Mouse (Mus musculus): Measurements from ENCODE around the gene Cox8c. TPM values are rescaled to one million over a fixed set of nuclear protein-coding genes. Genes with fewer than 3 reads are reported as not detected.

Gene Cox8c
- polyA plus RNA-seq, 1 experiment from 2014 or later, result not detected

- no peak overlapping the region for H3K9ac ChIP-seq (ENCODE audit: low read length)
- WGBS, result 58% methylated on average over 5 of the region's 5 CpGs
Observed at GRCm38 (mm10) chr12:102888568-102888967, 10.5 kb upstream of the Cox8c start.

GRCm38 (mm10) chr12:102908191-102908590, 9.1 kb downstream of the Cox8c start:
- Histone ChIP-seq H3K27me3 (ENCODE audit: control insufficient read depth, insufficient read depth, low read length) (no peaks in the 10 kb centered on the region), H3K4me2 (ENCODE audit: low read depth, low read length) (no peak overlapping the region), H3K9ac (ENCODE audit: low read length) (no peak overlapping the region), H3K4me1 (ENCODE audit: control insufficient read depth, insufficient read depth, low read length) (no peaks in the 10 kb centered on the region), H3K27ac (ENCODE audit: low read length) (no peak overlapping the region), H3K9me3 (replicated peaks; ENCODE audit: control insufficient read depth, low read length) (no peaks in the 10 kb centered on the region), H3K36me3 (ENCODE audit: control insufficient read depth, insufficient read depth, low read length) (no peaks in the 10 kb centered on the region), H3K4me3 (replicated peaks; ENCODE audit: low read length) (no peak overlapping the region)
- no peak for ATAC-seq (ENCODE audit: insufficient read depth, low FRiP score)
- 41% methylated on average over 3 of the region's 3 CpGs for WGBS

More at GRCm38 (mm10) chr12:102888568-102888967, 10.5 kb upstream of the Cox8c start:
- ATAC-seq (ENCODE audit: insufficient read depth, low FRiP score), result no peak
- H3K4me3 ChIP-seq (replicated peaks; ENCODE audit: low read length), result no peak overlapping the region
- H3K4me1 ChIP-seq (ENCODE audit: control insufficient read depth, insufficient read depth, low read length), result no peaks in the 10 kb centered on the region
- H3K9me3 ChIP-seq (replicated peaks; ENCODE audit: control insufficient read depth, low read length), result no peaks in the 10 kb centered on the region; the same call in 1 of the 2 replicates
- H3K4me2 ChIP-seq (ENCODE audit: low read depth, low read length), result no peak overlapping the region
- H3K27ac ChIP-seq (ENCODE audit: low read length), result no peak overlapping the region
- no peaks in the 10 kb centered on the region for H3K36me3 ChIP-seq (ENCODE audit: control insufficient read depth, insufficient read depth, low read length)
- H3K27me3 ChIP-seq (ENCODE audit: control insufficient read depth, insufficient read depth, low read length), result no peaks in the 10 kb centered on the region

- Histone ChIP-seq H3K4me3 (replicated peaks; ENCODE audit: low read length) (no peak overlapping the region), H3K9ac (ENCODE audit: low read length) (no peak overlapping the region), H3K4me1 (ENCODE audit: control insufficient read depth, insufficient read depth, low read length) (no peaks in the 10 kb centered on the region), H3K4me2 (ENCODE audit: low read depth, low read length) (no peak overlapping the region), H3K27ac (ENCODE audit: low read length) (no peak overlapping the region), H3K27me3 (ENCODE audit: control insufficient read depth, insufficient read depth, low read length) (no peaks in the 10 kb centered on the region), H3K9me3 (replicated peaks; ENCODE audit: control insufficient read depth, low read length) (no peaks in the 10 kb centered on the region), H3K36me3 (ENCODE audit: control insufficient read depth, insufficient read depth, low read length) (no peaks in the 10 kb centered on the region)
- ATAC-seq (ENCODE audit: insufficient read depth, low FRiP score), result no peak
- 96% methylated on average over 2 of the region's 2 CpGs for WGBS
Observed at GRCm38 (mm10) chr12:102916073-102916472, 17.0 kb downstream of the Cox8c start.

GRCm38 (mm10) chr12:102929764-102930163, 30.6 kb downstream of the Cox8c start:
- H3K36me3 ChIP-seq (ENCODE audit: control insufficient read depth, insufficient read depth, low read length), result no peaks in the 10 kb centered on the region
- H3K27ac ChIP-seq (ENCODE audit: low read length), result no peak overlapping the region
- no peak for ATAC-seq (ENCODE audit: insufficient read depth, low FRiP score)
- WGBS, result 72% methylated on average over 4 of the region's 4 CpGs
- H3K4me2 ChIP-seq (ENCODE audit: low read depth, low read length), result no peak overlapping the region
- no peaks in the 10 kb centered on the region for H3K27me3 ChIP-seq (ENCODE audit: control insufficient read depth, insufficient read depth, low read length)
- no peak overlapping the region for H3K9ac ChIP-seq (ENCODE audit: low read length)
- H3K4me3 ChIP-seq (replicated peaks; ENCODE audit: low read length), result no peak overlapping the region
- no peaks in the 10 kb centered on the region for H3K4me1 ChIP-seq (ENCODE audit: control insufficient read depth, insufficient read depth, low read length)
- H3K9me3 ChIP-seq (replicated peaks; ENCODE audit: control insufficient read depth, low read length), result no peaks in the 10 kb centered on the region

- Histone ChIP-seq H3K27me3 (ENCODE audit: control insufficient read depth, insufficient read depth, low read length) (no peaks in the 10 kb centered on the region), H3K9ac (ENCODE audit: low read length) (no peak overlapping the region), H3K9me3 (replicated peaks; ENCODE audit: control insufficient read depth, low read length) (no peaks in the 10 kb centered on the region), H3K36me3 (ENCODE audit: control insufficient read depth, insufficient read depth, low read length) (no peaks in the 10 kb centered on the region), H3K4me3 (replicated peaks; ENCODE audit: low read length) (no peak overlapping the region), H3K4me2 (ENCODE audit: low read depth, low read length) (no peak overlapping the region), H3K27ac (ENCODE audit: low read length) (no peak overlapping the region), H3K4me1 (ENCODE audit: control insufficient read depth, insufficient read depth, low read length) (no peaks in the 10 kb centered on the region)
- WGBS, result 69% methylated on average over 1 of the region's 1 CpGs
- no peak for ATAC-seq (ENCODE audit: insufficient read depth, low FRiP score)
Observed at GRCm38 (mm10) chr12:102930335-102930734, 31.2 kb downstream of the Cox8c start.

- no peak overlapping the region for H3K4me2 ChIP-seq (ENCODE audit: low read depth, low read length)
- no peaks in the 10 kb centered on the region for H3K36me3 ChIP-seq (ENCODE audit: control insufficient read depth, insufficient read depth, low read length)
- 79% methylated on average over 7 of the region's 7 CpGs for WGBS
- H3K27ac ChIP-seq (ENCODE audit: low read length), result no peak overlapping the region
- H3K4me1 ChIP-seq (ENCODE audit: control insufficient read depth, insufficient read depth, low read length), result no peaks in the 10 kb centered on the region
- no peaks in the 10 kb centered on the region for H3K9me3 ChIP-seq (replicated peaks; ENCODE audit: control insufficient read depth, low read length)
- no peaks in the 10 kb centered on the region for H3K27me3 ChIP-seq (ENCODE audit: control insufficient read depth, insufficient read depth, low read length)
- no peak overlapping the region for H3K9ac ChIP-seq (ENCODE audit: low read length)
- no peak for ATAC-seq (ENCODE audit: insufficient read depth, low FRiP score)
- H3K4me3 ChIP-seq (replicated peaks; ENCODE audit: low read length), result no peak overlapping the region
Observed at GRCm38 (mm10) chr12:102930789-102931188, 31.7 kb downstream of the Cox8c start.

GRCm38 (mm10) chr12:102935892-102936291, 36.8 kb downstream of the Cox8c start:
- Histone ChIP-seq H3K9me3 (replicated peaks; ENCODE audit: control insufficient read depth, low read length) (no peaks in the 10 kb centered on the region), H3K36me3 (ENCODE audit: control insufficient read depth, insufficient read depth, low read length) (no peaks in the 10 kb centered on the region), H3K9ac (ENCODE audit: low read length) (no peak overlapping the region), H3K4me2 (ENCODE audit: low read depth, low read length) (no peak overlapping the region), H3K4me1 (ENCODE audit: control insufficient read depth, insufficient read depth, low read length) (no peaks in the 10 kb centered on the region), H3K27me3 (ENCODE audit: control insufficient read depth, insufficient read depth, low read length) (no peaks in the 10 kb centered on the region), H3K4me3 (replicated peaks; ENCODE audit: low read length) (no peak overlapping the region), H3K27ac (ENCODE audit: low read length) (no peak overlapping the region)
- ATAC-seq (ENCODE audit: insufficient read depth, low FRiP score), result no peak
- WGBS, result 30% methylated on average over 1 of the region's 1 CpGs

- Histone ChIP-seq H3K27me3 (ENCODE audit: control insufficient read depth, insufficient read depth, low read length) (peaks cover 9% of the 10 kb centered on the region; the same call in 1 of the 2 replicates), H3K27ac (ENCODE audit: low read length) (no peak overlapping the region), H3K4me1 (ENCODE audit: control insufficient read depth, insufficient read depth, low read length) (peaks cover 9% of the 10 kb centered on the region), H3K9ac (ENCODE audit: low read length) (no peak overlapping the region), H3K4me3 (replicated peaks; ENCODE audit: low read length) (no peak overlapping the region), H3K9me3 (replicated peaks; ENCODE audit: control insufficient read depth, low read length) (no peaks in the 10 kb centered on the region), H3K36me3 (ENCODE audit: control insufficient read depth, insufficient read depth, low read length) (no peaks in the 10 kb centered on the region), H3K4me2 (ENCODE audit: low read depth, low read length) (no peak overlapping the region)
- ATAC-seq (ENCODE audit: insufficient read depth, low FRiP score), result no peak
- WGBS, result 96% methylated on average over 1 of the region's 1 CpGs
Observed at GRCm38 (mm10) chr12:102945571-102945970, 46.5 kb downstream of the Cox8c start.

GRCm38 (mm10) chr12:102947826-102948225, 48.7 kb downstream of the Cox8c start:
- H3K27me3 ChIP-seq (ENCODE audit: control insufficient read depth, insufficient read depth, low read length), result peaks cover 9% of the 10 kb centered on the region; the same call in 1 of the 2 replicates
- WGBS, result 19% methylated on average over 10 of the region's 10 CpGs
- H3K27ac ChIP-seq (ENCODE audit: low read length), result no peak overlapping the region
- no peak overlapping the region for H3K4me2 ChIP-seq (ENCODE audit: low read depth, low read length)
- ATAC-seq (ENCODE audit: insufficient read depth, low FRiP score), result no peak
- no peak overlapping the region for H3K4me3 ChIP-seq (replicated peaks; ENCODE audit: low read length)
- no peaks in the 10 kb centered on the region for H3K9me3 ChIP-seq (replicated peaks; ENCODE audit: control insufficient read depth, low read length)
- peaks cover 9% of the 10 kb centered on the region for H3K4me1 ChIP-seq (ENCODE audit: control insufficient read depth, insufficient read depth, low read length)
- no peak overlapping the region for H3K9ac ChIP-seq (ENCODE audit: low read length)
- no peaks in the 10 kb centered on the region for H3K36me3 ChIP-seq (ENCODE audit: control insufficient read depth, insufficient read depth, low read length)
